Mouse (Mus musculus) spleen, adult 12 weeks (tissue): Measurements from ENCODE around the gene Ctsd.

ENCODE experiments used
- DNase-seq: peaks from one replicate; pipeline ENCODE4 v3.0.0; 2022; ENCODE audit warnings: low spot score

Gene Ctsd

DNA sequence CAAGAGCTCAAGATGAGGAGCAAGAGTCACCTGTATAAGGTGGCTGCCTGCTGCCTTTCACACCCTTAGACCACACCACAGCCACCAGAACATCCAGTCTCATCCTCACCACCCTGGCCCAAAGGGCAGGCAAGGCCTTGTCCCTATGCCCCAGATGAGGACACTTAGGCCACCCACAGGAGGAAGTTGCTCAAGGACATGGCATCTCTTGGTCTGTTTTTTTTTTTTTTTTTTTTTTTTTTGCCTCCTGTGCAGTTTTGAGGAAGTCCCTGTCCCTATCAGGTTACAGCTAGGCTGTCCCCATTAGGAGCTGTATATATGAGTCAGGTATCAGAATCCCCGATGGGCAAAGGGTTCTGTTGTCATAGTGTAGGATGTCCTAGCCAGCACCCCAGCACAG is 11.4 kb upstream of the Ctsd start:
- DNase-seq, result no peak

GRCm38 (mm10) chr7:142398052-142398451 is 10.2 kb upstream of the Ctsd start:
- no peak for DNase-seq

DNA sequence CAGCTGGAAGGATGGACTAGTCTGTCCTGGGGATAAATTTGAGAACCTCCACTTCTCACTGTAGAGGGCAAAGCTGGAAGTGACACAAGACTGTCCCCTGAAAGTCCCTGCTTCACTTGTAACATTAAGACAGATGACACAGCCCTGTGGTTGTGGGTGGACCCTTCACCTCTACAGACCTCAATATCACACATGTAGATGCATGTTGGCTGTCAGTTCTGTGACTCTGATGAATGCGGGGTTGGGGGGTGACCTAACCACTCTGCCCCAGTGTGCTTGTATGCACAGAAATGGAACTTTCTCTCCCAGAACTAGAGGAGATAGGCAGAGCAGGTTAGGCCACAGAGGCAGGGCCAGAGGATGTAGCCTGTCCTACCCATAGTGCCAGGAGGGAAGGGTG is 8.8 kb upstream of the Ctsd start:
- no peak for DNase-seq

GRCm38 (mm10) chr7:142395472-142395871 is 7.6 kb upstream of the Ctsd start:
- no peak for DNase-seq

GRCm38 (mm10) chr7:142394261-142395190 is 6.7 kb upstream of the Ctsd start:
- no peak for DNase-seq

GRCm38 (mm10) chr7:142393191-142393590 is 5.4 kb upstream of the Ctsd start:
- DNase-seq, result peak; percentile 63

DNA sequence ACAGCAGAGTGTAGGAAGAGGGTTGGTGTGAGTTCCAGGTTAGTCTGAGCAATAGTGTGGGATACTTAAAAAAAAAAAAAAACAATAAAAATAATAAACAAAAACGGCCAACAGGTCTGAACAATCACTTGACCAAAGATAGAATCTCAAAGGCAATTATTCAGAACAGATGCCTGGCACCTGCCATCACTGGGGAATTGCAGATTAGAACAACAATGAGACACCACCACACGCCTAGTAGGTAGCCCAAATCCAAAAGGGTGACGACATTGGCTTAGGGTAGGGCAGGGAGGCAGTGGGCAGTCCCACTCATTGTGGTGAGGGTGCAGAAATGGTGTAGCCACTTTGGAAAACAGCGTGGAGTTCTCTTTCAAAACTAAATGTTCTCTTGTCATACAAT is 3.8 kb upstream of the Ctsd start:
- DNase-seq, result no peak

- DNase-seq, result no peak
These were observed 3.3 kb upstream of the Ctsd start for GRCm38 (mm10) chr7:142391108-142391507.

GRCm38 (mm10) chr7:142389961-142390650 is 2.3 kb upstream of the Ctsd start:
- no peak for DNase-seq

GRCm38 (mm10) chr7:142388740-142389139 is 902 bp upstream of the Ctsd start:
- DNase-seq, result no peak

DNA sequence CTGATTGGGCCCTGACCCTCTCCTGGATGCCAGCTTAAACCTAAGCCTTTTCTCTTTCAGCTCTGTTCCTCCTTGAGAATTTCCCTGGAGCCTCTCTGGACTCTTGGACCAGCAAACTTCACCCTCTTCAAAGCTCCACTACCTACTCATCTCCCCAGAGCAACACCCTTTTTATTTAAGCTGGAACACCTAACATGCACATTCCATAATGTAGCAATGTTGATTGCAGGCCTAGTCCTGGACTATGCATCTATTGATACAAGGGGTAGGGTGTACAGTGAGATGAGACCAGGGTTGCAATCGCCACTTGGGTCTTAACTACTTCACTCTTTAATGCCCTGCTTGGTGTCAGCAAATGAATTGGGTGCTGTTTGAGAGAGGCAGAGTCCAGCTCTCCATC is 360 bp upstream of the Ctsd start:
- DNase-seq, result no peak

- peak; percentile 42 for DNase-seq
These were observed 1.1 kb downstream of the Ctsd start for GRCm38 (mm10) chr7:142386621-142387201.

- no peak for DNase-seq
These were observed 2.0 kb downstream of the Ctsd start for GRCm38 (mm10) chr7:142385742-142386403.

DNA sequence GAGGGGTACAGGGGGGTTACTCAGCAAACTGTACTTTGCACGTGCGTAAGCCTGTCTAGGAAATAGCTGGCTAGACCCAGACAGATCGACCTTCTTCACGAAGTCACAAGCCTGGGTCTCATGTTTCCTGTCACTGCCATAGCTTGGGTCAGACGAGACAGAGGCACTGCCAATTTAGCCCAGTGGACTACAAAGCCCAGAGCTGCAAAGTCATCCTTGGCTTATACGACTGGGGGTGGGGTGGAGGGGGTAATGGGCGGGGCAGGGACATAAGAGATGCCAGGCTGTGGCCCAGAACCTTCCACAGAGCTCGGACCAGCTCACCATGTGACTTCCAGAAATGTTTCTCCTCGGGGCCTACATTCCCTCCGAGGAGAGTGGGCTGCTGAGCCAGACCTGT is 3.5 kb downstream of the Ctsd start:
- DNase-seq, result no peak

DNA sequence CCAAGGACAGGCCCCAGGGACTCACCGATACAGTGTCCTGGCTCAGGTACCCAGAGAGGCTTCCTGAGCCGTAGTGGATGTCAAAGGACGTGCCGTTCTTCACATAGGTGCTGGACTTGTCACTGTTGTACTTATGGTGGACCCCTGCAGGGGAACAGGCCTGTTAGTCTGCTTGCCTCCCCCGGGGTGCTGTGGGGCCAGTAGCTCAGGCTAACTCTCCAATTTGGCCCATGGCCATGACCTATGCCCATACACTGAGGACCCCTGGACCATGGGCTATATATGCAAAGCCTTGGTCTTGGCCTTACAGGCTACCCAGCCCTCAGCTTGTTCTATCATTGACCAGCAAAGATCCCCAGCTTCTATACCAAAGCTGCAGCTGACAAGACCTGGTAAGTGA is 5.3 kb downstream of the Ctsd start, which contains the start of gene Gm49369:
Gm49369 (minus strand) TSS at position 101 of the 400 bp plus-strand sequence.
- no peak for DNase-seq

- DNase-seq, result no peak
These were observed 6.7 kb downstream of the Ctsd start for GRCm38 (mm10) chr7:142381175-142381574.

GRCm38 (mm10) chr7:142379186-142379585 is 8.7 kb downstream of the Ctsd start:
- DNase-seq, result no peak

GRCm38 (mm10) chr7:142377233-142377925 is 10.5 kb downstream of the Ctsd start:
- no peak for DNase-seq

GRCm38 (mm10) chr7:142376096-142376495 is 11.7 kb downstream of the Ctsd start:
- no peak for DNase-seq

DNA sequence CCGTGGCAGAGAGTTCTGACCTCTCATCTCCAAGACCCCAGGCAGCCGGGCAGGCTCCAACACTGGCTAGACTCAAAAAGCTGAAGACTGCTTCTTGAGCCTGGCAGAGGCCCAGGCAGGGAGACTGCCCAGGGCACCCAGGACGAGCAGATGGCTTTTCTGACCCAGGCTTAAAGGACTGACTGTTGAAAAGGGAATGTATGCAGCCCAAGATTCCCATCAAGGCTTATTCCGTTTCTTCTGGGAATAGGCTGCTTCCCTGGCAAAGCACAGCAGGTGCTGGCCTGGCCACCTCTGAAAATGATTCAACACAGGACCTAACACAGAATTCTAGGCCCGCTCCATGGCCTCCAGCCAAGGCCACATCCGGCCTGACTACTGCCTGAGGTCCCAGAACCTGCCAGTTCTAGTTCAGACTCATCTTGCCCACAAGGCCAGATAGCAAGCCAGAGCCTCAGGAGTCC is 12.5 kb downstream of the Ctsd start:
- no peak for DNase-seq

- no peak for DNase-seq
These were observed 13.3 kb downstream of the Ctsd start for GRCm38 (mm10) chr7:142374413-142375015.
